Mouse (Mus musculus): ENCODE measurements around the gene Abtb2.

GRCm38 (mm10) chr2:103581369-103581897 lies 15.3 kb downstream of the Abtb2 start:
- TF ChIP-seq CTCF (IDR thresholded peaks at IDR 0.05; ENCODE audit: low read depth, low read length) (no peak), POLR2A (IDR thresholded peaks at IDR 0.05; ENCODE audit: insufficient read depth, low read length) (no peak)
